Mouse (Mus musculus) spleen, postnatal 10 days (tissue): Measurements from ENCODE around the gene Jade2.

ENCODE experiments used
- DNase-seq, 2 experiments: peaks; one replicate each; pipeline ENCODE4 v3.0.0; 2021 to 2022; ENCODE audit warnings: low spot score in 2 of 2

The Jade2 gene

GRCm38 (mm10) chr11:51857081-51857671 is at the start of gene Jade2:
TSS of gene Jade2 (minus strand) at chr11:51857653.
- peak; percentile 59 to 65 for DNase-seq

DNA sequence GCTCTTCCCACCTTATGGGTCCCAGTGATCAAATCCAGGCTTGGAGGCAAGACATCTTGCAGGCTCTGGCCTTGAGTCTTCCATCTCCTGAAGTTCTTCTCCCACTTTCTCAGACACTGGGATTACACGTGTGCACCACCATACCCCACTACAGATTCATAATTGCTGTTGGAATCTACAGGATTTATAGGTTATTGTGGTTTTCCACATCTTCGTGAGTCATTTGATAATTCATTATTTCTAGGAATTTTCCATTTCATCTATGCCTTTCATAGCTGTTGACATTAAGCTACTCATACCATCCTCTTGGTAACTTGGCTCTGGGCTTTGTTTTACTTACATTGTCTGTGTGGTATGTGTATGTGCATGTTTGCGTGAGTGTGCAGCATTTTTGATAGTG is 46.8 kb upstream of the Jade2 start:
- no peak for DNase-seq

DNA sequence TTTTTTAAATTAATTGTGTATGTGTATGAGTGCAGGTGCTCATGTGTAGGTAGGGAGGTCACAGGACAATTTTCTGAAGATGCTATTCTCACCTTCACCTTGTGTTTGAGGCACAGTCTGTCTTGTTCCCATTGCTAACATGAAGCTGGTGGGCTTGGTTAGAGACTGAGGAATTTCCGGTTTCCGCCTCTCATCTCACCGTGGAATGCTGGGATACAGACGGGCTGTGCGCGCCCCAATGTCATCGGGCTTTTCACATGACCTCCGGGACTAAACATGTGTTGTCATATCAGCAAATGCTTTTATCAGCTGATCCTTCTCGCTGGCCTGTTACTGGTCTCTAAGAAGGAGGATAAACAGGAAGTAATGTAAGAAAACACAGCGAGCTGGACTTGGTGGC is 42.2 kb upstream of the Jade2 start:
- no peak for DNase-seq

DNA sequence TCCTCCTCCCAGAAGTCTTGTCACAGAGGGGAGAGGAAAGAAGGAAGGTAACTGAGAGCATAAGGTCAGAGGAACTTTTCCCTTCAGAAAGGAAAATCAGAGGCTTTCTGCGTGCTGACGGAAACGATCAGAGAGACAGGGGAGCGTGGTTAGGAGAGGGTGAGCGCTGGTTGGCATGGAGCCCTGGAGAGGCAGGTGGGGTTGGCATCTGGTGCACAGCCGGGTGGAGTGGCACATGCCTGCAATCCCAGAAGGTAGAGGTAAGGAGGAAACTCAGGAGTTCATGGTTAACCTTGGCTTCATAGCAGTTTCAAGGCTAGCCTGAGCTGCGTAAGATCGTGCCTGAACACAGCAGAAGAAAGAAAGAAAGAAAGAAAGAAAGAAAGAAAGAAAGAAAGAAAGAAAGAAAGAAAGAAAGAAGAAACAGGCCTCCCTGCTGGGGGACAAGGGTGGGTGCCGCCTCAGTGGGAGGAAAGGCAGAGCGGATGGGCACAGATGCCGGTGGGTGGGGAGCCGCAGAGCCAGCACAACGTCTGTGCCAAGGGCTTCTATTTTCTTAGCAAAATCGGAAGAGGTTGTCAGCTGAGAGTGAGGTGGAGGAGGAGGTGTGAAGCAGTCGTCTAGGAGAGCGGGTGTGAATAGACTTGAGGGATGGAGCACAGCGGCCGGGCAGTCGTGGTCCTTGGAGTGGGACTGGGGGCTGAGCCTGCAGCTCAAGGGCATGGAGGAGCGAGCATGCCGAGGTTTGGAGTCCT is 41.0 kb upstream of the Jade2 start:
- no peak for DNase-seq

- DNase-seq: no peak
These were observed 39.9 kb upstream of the Jade2 start for GRCm38 (mm10) chr11:51897311-51897710.

GRCm38 (mm10) chr11:51896012-51896411 is 38.6 kb upstream of the Jade2 start:
- no peak for DNase-seq

GRCm38 (mm10) chr11:51885681-51886080 is 28.2 kb upstream of the Jade2 start:
- DNase-seq: no peak

DNA sequence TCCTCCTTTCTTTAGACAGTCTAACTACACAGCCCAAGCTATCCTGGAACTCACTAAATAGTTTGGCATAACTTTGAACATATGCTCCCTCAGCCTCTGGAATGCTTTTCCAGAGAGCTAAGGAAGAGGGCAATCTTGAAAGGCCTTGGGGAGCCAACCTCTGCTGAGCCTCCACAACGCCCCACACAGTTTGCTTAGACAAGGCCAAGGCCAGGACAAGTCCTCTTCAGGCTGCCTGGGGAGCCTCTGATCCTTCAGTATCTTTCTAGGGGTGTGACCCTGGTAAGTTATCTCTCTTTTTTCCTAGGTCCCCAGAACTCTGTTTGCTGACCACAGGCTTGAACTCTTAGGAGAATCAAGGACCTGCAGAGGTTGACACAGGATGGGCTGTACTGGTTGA is 26.6 kb upstream of the Jade2 start:
- DNase-seq: no peak

GRCm38 (mm10) chr11:51883670-51884069 is 26.2 kb upstream of the Jade2 start:
- DNase-seq: peak in 1 of 2 experiments; percentile 57

- DNase-seq: no peak
These were observed 24.3 kb upstream of the Jade2 start for GRCm38 (mm10) chr11:51881776-51882175.

- DNase-seq: no peak
These were observed 23.7 kb upstream of the Jade2 start for GRCm38 (mm10) chr11:51881041-51881730.

DNA sequence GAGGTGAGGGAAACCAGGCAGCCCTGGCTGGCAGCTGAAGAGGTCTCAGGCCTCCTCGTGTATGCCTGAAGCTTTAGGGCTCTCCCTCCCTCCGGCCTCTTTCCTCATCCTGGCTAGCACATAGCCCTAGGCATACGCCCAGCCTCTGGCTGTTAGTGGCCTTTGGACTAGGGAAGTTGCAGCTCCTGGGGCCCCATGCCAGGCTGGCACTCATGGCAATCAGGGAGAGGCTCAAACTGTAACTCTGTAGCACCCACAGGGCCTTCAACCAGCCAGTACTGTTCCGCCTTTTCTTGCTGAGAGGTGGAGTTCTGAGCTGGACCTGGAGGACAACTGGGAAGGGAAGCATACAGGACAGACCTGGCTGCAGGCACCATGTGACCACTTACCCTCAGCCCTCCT is 19.5 kb upstream of the Jade2 start:
- DNase-seq: no peak

DNA sequence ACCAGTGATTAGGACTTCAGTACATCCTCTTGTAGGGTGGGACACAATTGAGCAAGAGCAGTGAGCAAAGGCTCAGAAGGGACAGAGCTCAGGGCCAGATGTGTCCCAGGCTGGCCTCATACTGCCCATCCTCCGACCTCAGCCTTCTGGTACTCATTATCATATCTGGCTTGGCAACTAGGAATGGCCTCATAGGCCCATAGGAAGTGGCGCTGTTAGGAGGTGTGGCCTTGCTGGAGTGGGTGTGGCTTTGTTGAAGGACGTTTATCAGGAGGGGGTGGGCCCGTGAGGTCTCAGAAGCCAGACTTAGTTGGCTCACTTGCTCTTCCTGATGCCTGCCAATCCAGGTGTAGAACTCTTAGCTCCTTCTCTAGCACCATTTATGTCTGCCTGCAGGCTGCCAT is 18.3 kb upstream of the Jade2 start:
- DNase-seq: no peak

DNA sequence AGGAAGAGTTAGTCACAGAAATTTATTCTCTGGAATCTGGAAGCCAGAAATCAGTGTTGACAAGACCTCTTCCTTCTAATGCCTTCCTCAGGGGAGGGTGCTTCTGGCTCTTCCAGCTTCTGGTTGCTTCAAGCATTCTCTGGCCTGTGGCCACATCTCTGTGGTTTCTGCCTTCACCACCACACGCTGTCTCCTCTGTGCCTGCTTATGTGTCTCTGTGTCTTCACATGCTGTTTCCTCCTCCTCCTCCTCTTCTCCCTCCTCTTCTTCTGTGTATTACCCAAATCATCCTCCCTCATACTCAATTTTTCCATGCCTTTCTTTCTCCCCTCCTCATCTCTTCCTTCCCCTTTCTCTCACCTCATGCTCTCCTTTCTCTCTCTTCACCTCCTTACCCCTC is 17.6 kb upstream of the Jade2 start:
- DNase-seq: no peak

DNA sequence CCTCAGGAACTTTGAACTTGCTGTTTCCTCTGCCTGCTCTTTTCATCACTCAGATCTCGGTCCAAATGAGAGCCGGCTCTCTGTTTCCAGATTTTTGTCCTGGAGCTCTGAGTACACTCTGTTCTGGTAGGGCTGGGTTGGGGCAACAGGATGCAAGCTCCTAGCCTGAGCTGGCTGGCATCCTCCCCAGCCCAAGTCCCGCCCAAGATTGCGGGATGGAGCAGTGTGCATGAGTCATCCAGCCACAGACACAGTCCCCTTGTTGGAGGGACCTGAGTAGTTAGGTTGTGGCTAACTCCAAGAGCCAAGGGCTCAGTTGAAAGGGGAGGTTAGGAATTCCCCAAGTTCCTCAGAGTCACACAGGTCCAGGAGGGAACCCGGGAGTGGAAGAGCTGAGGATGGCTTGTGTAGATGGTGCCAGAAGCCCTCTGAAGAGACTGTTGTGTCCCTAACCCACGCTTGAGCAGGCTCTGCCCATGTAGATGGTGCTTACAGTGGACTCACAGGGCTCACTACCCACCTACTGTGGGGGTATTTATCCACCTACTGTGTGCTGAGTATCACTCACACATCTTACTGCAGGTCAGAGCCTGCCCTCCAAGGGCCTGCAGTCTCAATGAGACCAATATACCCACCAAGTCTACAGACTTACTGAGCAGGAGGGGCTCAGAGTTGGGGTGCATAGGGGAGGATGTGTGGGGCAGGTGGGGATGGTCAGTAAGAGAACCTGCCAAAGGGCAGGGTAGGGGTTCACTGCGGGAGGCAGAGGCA is 17.0 kb upstream of the Jade2 start:
- no peak for DNase-seq

GRCm38 (mm10) chr11:51873141-51873540 is 15.7 kb upstream of the Jade2 start:
- no peak for DNase-seq

DNA sequence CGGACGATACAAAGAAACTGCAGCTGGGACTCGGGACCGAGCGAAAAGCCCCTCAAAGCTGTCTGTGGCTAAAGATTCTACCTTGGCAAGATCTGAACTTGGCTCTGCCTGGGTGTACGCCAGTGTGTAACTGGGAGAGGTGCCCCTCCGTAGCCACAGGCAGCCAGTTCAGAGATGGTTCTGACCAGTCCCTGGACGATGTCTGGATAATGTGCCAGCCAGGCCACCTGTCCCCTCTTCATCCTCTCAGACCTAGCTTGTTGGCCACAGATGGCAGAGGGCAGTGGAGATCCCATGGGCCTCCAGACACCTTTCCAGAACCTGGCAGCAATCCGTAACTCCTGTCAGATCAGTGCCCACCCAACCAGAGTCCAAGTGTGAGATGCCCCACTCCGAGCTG is 9.8 kb upstream of the Jade2 start:
- no peak for DNase-seq

- DNase-seq: no peak
These were observed 8.6 kb upstream of the Jade2 start for GRCm38 (mm10) chr11:51866020-51866419.

DNA sequence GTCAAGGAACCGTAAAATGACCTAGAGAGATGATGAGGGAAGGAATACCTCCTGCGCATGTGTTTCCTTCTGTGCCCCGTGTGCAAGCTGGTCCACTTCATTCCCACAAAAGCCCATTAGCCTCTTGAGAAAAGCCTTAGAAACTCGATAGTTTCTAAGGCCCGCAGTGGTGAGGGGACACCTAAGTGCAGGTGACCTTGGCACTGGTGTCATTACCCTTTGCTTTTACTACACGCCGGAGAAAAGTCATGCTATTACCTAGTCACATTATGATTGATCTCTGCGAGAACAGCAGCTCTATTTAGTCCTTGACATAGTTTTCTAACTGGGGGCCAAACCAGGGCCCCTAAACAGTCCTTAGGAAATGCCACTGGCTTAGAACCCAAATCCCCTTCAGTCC is 3.2 kb upstream of the Jade2 start:
- no peak for DNase-seq

- DNase-seq: no peak
These were observed 2.1 kb upstream of the Jade2 start for GRCm38 (mm10) chr11:51859561-51859960.

- peak; percentile 50 to 69 for DNase-seq
These were observed 1.1 kb upstream of the Jade2 start for GRCm38 (mm10) chr11:51858528-51859051.
